Mouse (Mus musculus) kidney, adult 2 months (tissue): ENCODE results near the gene Zfp423.

Source experiments
- CTCF ChIP-seq: fragments of 200-500 bp; conservative IDR thresholded peaks from 2 replicates; pipeline ENCODE4 v1.5.1; 2011; ENCODE audit warnings: low read depth, mild to moderate bottlenecking, control low read depth, low read length, moderate library complexity, mixed read lengths; ENCODE audit not compliant: insufficient read depth, insufficient read length
- POLR2A ChIP-seq: fragments of 200-500 bp; IDR thresholded peaks from one replicate; pipeline ENCODE4 v1.6.1; 2011; ENCODE audit warnings: low read depth, low read length, control low read depth

DNA sequence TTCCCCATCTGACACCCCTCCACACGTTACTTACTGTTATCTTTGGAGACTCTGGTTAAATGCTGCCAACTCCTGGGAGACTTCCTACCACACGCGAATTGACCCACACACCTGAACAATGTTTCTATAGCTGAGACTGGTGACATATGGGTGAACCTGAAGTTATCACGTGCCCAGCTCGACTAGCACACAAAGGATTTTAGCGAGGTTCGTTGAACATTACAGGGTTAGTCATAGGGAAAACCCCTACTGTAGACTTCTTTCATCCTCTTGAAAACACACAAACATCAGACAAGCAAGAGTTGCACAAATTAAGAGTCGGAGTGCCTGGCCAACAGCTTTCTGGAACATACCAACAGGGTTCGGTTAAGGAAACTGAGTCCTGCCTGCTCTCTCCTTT, 191.5 kb downstream of the Zfp423 start:
- TF ChIP-seq POLR2A (no peak), CTCF (no peak)
